Mouse (Mus musculus): Measurements from ENCODE around the gene Gm21725. TPM values are rescaled to one million over a fixed set of nuclear protein-coding genes. Genes with fewer than 3 reads are reported as not detected.
"Not testable (repeated sequence)": the region's sequence is repeated elsewhere in the genome, so short reads cannot be mapped to it uniquely, and the experiment has no call there.

The Gm21725 gene
- not detected in 2 replicates for polyA plus RNA-seq (2016; fragmentation: Nextera tagmentation; extraction: Ambion mirVana)

DNA sequence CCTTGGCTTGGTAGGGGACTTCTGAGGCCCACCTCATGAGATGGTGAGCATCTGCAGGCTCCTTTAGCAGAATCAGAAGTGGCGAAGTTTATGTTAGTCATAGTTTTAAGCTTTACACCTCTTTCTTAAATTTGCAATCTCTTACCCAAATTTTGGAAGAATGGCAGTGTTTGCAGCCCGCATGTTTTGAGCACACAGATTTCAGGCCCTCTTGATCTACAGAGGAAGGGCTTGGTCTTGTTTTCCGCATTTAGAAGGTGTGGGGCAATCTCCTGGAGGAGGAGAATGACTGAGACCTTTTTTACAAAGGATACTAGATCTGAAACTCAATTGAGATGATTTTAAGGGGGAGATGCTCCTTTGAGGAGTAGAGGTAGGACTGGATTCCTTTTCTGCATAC is at the start of gene Gm21725:
Gene Gm21725 (minus strand): TSS at position 101 of the 400 bp plus-strand sequence.
- WGBS, result no CpG with 5 or more reads among the region's 3 CpGs
- H3K4me1 ChIP-seq (replicated peaks); H3K9ac ChIP-seq (replicated peaks); H3K27me3 ChIP-seq; H3K36me3 ChIP-seq; H3K27ac ChIP-seq; H3K4me2 ChIP-seq; H3K9me3 ChIP-seq; H3K4me3 ChIP-seq (replicated peaks); ATAC-seq (ENCODE audit: insufficient number of reproducible peaks, insufficient read depth, low FRiP score, low TSS enrichment, low read depth): not testable (repeated sequence)

Other genes with a start within 250 kb of the Gm21725 start
- not detected in 2 replicates for gene Gm21891, start 215.6 kb downstream of the Gm21725 start, polyA plus RNA-seq (2016; fragmentation: Nextera tagmentation; extraction: Ambion mirVana)
- not detected in 2 replicates for gene Gm21425, start 187.1 kb downstream of the Gm21725 start, polyA plus RNA-seq (2016; fragmentation: Nextera tagmentation; extraction: Ambion mirVana)
- gene Gm21828, start 125.1 kb downstream of the Gm21725 start, polyA plus RNA-seq (2016; fragmentation: Nextera tagmentation; extraction: Ambion mirVana), result not detected in 2 replicates
- not detected in 2 replicates for gene Gm21440, start 96.7 kb downstream of the Gm21725 start, polyA plus RNA-seq (2016; fragmentation: Nextera tagmentation; extraction: Ambion mirVana)
- gene Gm21454, start 96.6 kb downstream of the Gm21725 start, polyA plus RNA-seq (2016; fragmentation: Nextera tagmentation; extraction: Ambion mirVana), result not detected in 2 replicates
- gene Gm21866, start 116.5 kb upstream of the Gm21725 start, polyA plus RNA-seq (2016; fragmentation: Nextera tagmentation; extraction: Ambion mirVana), result not detected in 2 replicates
- gene Gm20773, start 145.0 kb upstream of the Gm21725 start, polyA plus RNA-seq (2016; fragmentation: Nextera tagmentation; extraction: Ambion mirVana), result not detected in 2 replicates

Data from limb, embryonic 12.5 days (tissue).